Mouse (Mus musculus): ENCODE measurements around the gene Tspoap1.

Gene Tspoap1

DNA sequence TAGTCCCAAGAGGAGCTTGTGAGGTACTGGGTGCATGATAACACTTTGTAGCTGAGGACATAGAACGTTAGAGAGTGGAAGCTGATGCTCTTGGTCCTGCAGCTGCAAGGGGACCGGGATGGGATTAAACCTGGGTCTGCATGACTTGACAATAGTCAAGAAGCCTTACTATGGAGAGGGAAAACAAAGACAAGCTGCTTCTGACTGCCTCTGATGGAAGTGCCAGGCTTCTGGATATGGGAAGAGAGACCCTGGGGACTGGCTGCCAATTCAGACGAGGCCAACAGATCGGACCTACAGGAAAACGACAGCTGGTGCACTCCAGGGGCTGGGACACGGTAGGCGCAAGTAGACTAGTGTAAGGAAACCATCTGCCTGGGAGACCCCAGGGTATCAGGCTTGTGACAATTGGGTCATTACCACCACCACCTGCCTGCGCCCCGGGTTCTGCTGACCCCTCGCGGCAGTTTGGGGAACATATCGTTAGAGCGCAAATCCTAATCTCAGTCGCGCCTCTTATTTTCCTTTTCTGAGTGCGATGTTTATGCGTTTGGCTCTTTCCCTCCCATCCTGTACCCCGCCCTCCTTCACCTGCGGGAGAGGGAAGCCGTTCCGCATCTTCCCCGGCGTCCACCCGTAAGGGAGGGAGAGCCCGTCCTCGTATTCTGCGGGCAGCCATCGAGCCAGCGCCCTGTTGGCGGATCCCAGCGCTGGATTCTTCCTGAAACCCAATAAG, 56.5 kb downstream of the Tspoap1 start:
- DNase-seq: peak; percentile 75

GRCm38 (mm10) chr11:87817443-87817773, 57.1 kb downstream of the Tspoap1 start:
- DNase-seq: no peak

DNA sequence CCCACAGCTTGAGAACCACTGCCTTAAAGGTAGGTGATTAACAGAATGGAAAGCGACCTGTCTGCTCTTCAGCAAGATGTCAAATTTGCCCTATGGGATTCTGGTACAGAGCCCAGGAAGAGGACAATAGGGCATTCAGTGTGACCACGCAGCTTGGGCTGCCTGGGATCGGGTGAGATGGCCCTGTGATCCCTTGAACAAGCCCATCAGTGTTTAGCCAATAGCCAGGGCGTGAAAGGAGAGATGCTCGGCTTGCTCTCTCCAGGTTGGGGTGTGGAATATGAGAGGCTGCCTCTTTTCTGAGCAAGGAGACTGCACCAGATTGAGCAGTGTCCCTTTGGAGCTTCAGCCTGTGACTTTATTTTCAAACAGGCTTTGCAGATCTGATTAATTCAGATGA, 61.2 kb downstream of the Tspoap1 start:
- DNase-seq: no peak

DNA sequence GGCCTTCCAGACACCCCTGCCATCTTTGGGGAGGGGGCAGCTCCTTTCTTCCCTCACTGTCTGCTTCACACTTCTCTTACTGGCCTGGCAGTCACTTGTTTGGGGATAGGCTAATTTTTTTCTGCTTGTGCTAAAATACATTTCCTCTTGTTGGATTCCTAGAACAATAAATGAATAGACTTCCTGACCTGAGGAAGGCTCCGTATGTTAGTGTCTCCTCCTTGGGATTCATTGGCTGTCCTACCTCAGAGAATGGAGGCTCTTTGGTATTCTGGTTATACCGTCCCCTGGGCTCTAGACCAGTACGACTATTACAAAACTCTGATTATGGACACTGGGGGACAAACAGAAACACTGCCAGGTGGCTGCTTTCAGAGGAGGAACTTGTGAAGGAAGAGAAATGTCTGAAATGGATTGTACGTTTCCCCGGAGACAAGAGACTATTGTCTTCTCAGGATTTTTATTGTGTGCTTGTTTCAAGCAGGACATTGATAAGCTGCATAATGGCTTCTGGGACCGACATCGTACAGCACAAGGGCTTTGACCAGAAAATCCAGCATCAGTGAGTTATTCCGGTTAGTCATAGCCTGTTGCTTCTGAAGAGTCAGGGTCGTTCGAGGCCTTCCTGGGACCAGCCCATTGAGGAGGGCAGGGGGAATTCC, 68.0 kb downstream of the Tspoap1 start, which contains the start of gene Lpo:
TSS of gene Lpo (minus strand) at position 51 of the 662 bp plus-strand sequence.
- no peak for DNase-seq

Measured in cerebellum, adult 11 months (tissue).